Mouse (Mus musculus) cerebellum, postnatal 36 days (tissue): ENCODE data around the gene S100a3.

Source experiments
- DNase-seq, 2 experiments: peaks; one replicate each; pipeline ENCODE4 v3.0.0; 2021 to 2022; ENCODE audit warnings: mixed read lengths in 2 of 2

S100a3 gene

GRCm38 (mm10) chr3:90604416-90604815 is 44.0 kb downstream of the S100a3 start:
- DNase-seq = no peak

DNA sequence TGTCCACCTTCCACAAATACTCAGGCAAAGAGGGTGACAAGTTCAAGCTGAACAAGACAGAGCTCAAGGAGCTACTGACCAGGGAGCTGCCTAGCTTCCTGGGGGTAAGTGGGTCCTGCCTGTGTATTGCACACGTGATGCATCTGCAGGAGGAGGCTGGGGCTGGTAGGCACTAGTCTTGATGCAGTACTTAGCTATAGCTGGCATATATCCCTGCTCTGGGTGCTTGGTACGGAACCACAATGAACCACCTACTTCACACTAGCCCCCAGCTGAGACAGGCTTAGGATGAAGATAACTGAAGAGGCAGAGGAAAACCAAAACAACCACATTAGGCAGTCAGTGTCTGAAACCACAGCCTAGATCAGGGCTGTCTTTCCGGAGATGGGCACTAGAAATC is 44.7 kb downstream of the S100a3 start:
- no peak for DNase-seq

DNA sequence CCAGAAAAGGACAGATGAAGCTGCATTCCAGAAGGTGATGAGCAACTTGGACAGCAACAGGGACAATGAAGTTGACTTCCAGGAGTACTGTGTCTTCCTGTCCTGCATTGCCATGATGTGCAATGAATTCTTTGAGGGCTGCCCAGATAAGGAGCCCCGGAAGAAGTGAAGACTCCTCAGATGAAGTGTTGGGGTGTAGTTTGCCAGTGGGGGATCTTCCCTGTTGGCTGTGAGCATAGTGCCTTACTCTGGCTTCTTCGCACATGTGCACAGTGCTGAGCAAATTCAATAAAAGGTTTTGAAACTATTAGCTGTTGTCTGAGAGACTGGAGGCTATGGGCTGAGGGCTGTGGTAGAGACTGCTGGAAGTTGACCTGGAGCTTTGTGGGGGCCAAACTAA is 45.4 kb downstream of the S100a3 start:
- no peak for DNase-seq

DNA sequence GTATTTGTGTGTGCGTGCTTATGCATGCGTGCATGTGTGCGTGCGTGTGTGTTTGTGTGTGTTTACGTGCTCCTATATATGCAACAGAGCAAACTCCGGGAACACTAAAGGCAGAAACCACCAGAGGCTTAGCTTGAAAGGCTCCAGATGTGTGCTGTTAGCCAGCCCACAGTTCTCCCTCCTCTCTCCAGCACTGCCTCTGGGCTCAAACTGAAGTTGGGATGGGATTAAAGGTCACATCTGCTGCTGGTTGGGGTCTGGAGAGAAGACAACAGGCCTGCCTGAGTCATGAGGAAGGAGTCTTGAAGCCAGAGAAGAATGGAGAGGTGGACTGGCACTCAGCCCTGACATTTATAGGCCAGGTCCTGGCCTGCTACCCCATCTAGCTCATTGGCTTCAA is 45.8 kb downstream of the S100a3 start:
- no peak for DNase-seq

DNA sequence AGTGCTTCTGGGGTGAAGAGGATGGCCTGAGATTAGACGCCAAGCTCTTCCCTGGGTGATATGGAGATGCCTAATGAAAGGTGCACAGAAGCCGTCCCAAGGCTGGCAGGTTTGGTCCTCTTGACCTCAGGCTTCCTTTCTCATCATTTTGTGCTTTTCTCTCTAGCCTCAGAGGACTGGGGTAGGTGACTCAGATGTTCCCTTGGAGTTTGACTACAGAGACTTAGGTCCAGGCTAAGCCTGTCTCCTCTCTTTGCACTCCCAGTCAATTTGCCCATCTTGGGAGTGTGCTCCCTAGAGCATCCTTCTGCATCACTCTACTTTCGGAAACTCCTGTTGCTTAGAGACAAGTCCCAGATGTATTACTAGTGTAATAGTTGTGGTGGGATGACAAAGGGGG is 47.0 kb downstream of the S100a3 start:
- DNase-seq = no peak

- DNase-seq = no peak
These were observed 47.8 kb downstream of the S100a3 start, which contains the start of gene S100a5 for GRCm38 (mm10) chr3:90608223-90608622. Gene S100a5 (plus strand): TSS chr3:90608523.

GRCm38 (mm10) chr3:90609102-90609501 is 48.7 kb downstream of the S100a3 start:
- DNase-seq = no peak

DNA sequence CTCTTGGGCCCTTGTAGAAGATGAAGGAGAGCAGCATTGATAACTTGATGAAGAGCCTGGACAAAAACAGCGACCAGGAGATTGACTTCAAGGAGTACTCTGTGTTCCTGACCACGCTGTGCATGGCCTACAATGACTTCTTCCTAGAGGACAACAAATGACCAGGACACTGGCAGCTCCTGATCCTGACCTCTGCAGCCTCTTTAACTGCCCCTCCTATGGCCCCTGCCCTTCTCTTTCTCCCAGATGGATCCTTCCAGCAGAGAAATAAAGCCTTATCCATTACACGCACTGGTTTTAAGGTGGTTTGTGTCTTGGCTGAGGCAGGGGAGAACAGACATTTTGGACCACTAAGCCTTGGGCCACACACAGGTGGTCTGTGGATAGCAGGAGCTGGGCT is 51.1 kb downstream of the S100a3 start:
- no peak for DNase-seq

DNA sequence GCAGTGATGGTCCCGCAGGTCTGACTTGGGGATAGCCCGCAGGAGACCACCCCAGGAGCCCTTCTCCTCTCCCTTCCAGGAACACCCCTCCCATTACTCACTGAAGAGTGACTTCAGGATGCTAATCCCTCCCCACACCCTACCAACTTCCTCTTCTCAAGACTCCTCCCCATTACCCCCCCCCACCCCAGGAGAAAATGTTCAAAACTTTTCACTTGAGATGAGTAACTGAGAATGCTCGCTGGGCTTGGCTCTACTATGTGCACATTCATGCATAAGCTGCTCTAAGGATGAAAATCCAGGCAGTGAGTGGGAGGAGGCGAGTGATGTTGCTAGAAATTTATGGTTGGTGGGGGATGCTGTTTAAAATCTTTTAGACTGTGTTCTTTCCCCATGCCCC is 51.7 kb downstream of the S100a3 start:
- no peak for DNase-seq

GRCm38 (mm10) chr3:90612728-90613291 is 52.4 kb downstream of the S100a3 start, which contains the start of gene S100a6:
Gene S100a6 (plus strand): TSS chr3:90612882.
- peak in 1 of 2 experiments; percentile 14 for DNase-seq

- no peak for DNase-seq
These were observed 53.2 kb downstream of the S100a3 start for GRCm38 (mm10) chr3:90613461-90614147.

DNA sequence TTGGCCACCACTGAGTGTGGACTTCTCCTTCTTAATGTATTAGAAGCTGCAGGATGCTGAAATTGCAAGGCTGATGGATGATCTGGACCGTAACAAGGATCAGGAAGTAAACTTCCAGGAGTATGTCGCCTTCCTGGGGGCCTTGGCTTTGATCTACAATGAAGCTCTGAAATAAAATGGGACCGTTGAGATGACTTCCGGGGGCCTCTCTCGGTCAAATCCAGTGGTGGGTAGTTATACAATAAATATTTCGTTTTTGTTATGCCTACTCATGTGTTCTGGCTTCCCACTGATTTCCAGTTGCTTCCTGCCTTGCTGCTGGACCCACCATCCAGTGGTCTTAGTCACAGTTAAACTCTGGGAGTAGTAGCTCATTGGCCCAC is 53.8 kb downstream of the S100a3 start:
- DNase-seq = no peak

DNA sequence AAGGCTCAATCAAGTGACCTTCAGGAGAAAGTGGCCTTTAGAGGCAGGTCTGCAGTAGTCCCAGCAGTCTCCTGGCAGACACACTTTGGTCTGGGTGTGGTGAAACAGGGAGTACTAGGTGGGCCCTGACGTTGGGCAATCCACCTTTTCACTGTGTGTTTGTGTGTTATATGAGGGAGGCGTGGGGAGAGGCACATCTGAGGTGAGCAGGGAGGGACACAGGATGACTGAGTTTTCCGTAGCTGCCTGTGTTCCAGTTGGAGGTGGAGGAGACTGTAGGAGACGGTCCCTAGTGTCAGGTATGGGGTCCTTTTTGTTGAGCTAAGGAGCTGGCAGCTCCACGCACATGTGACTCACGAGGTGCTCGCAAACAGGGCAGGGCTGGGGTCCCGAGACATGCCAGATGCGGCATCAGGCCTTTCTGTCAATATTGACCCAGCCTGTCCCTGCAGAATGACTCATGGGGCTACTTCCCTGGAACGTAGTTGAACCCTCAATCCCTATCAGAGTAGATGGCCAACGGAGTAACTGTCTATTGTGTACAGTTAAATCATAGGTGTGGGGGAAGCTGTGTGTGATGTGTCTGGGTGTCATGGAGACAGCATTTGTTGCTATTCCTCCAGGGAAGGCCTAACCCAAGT is 54.4 kb downstream of the S100a3 start:
- no peak for DNase-seq

DNA sequence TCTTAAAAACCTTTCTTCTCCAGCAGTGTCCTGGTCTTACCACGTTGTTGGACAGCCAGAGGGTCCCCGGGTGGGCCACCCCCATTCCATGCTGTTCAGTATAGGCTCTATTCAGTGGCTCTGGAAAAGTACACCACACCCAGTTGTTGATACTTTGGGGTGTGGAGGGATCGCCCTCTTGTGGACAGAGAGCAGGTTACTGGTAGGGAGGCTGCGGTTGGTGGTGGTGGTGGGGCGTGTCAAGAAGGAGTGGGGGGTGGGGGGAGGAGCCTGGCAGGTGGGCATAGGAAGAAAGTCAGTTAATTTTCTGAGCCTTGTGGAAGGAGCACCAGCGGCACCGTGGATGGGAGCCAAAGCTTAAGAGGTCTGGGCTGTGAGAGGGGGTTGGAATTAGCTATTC is 55.0 kb downstream of the S100a3 start:
- DNase-seq = peak; percentile 21 to 29

- no peak for DNase-seq
These were observed 55.5 kb downstream of the S100a3 start for GRCm38 (mm10) chr3:90615911-90616310.

DNA sequence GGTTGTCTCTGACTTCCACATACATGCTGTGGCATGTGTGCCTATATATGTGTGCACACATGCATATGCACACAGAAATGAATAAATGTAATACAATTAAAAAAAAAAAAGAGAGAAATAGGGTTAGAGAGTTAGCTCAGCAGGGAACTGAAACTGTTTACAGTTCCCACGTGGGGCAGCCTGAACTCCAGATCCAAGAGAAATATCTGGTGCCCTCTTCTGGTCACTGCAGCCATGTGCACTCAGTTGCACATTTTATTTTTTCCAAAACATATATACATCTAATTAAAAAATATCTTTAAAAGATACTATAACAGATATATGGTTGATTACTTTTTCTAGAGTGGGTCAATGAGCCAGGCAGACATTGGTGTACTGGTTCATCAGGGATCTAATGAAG is 57.2 kb downstream of the S100a3 start:
- DNase-seq = no peak

GRCm38 (mm10) chr3:90621552-90621951 is 61.2 kb downstream of the S100a3 start:
- no peak for DNase-seq

DNA sequence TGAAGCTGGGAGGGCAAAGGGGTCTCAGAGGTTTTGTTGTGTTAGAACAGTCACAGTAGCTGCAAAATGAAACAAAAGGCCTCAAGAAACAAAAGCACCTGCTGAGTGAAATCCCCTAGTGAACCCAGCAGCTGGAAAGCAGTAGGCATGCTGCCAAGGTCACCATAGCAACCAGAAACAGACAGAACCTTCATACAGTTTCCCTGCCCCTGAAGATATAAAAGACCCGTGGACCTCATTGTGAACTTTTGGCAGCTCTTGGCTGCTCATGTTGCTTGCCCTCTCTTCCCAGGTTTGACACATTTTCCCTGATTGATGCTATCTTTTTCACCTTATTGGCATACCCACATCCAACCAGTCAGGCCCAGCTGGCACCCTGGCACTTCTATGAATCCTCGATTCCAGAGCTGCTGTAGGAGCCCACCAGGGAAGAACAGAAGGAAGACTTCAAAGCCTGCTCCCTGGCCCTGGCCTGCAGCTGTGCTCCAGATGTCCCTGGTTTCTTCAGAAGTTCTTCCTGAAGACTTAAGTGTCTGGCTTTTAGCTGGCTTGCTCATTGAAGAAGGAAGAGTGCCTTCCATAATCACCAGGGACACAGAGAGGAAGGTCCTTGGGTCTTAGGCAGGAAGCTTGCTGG is 63.2 kb downstream of the S100a3 start:
- DNase-seq = no peak

- DNase-seq = no peak
These were observed 65.1 kb downstream of the S100a3 start for GRCm38 (mm10) chr3:90625496-90625895.

GRCm38 (mm10) chr3:90626266-90627021 is 66.1 kb downstream of the S100a3 start:
- no peak for DNase-seq

DNA sequence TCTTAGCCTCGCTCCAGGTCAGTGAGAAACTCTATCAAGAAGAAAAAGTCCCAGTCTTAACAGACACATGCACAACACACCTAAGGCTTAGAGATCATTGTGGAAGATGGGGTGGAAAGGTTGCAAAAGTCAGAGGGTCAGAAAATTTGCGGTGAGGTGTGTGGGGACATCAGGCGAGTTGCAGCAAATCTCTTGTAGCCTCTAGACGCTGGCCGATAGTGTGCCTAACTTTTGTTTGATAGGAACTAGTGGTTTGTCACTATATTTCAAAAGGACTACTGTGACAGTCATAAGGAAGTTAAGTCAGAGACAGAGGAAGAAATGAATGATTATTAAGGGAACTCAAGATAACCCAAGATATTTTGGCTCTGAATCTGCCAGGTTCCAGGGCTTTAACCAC is 67.0 kb downstream of the S100a3 start:
- DNase-seq = no peak

- no peak for DNase-seq
These were observed 67.4 kb downstream of the S100a3 start for GRCm38 (mm10) chr3:90627807-90628206.

DNA sequence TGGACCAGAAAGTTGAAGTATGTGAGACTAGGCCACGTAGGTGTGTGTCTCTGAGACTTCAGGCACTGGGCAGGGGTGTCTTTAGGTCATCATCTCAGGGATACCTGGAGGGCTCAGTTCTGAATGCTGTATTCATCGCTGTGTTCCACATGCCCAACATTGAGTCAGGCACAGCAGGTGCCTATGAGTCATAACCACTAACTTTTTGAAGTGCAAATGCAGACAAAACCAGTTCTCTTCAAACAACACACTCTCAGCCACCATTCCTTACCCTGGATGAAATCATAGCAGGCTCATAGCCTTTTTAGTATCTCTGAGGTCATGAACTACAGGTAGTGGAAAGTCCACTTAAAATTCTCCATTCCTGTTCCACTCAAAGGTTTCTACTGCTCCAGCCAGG is 68.9 kb downstream of the S100a3 start:
- no peak for DNase-seq
